Mouse (Mus musculus) heart, embryonic 16.5 days (tissue): ENCODE results near the gene Tmem94. TPM values are rescaled to one million over a fixed set of nuclear protein-coding genes. Genes with fewer than 3 reads are reported as not detected.
"Not testable (repeated sequence)": the region's sequence is repeated elsewhere in the genome, so short reads cannot be mapped to it uniquely, and the experiment has no call there.

Source experiments
- ATAC-seq: fragments of 200-750 bp; cut with Nextera tagmentation; replicated peaks from 2 replicates; pipeline ENCODE4 v1.8.0; 2017; ENCODE audit warnings: moderate number of reproducible peaks; ENCODE audit not compliant: insufficient read depth, low FRiP score; ENCODE audit errors: extremely low read depth
- H3K27ac ChIP-seq: fragments of 300-500 bp; sonication (generic); 2 replicates; pipeline ENCODE4 v1.5.1; 2014; ENCODE audit warnings: mild to moderate bottlenecking, low read length, control low read depth, moderate library complexity
- H3K27me3 ChIP-seq: fragments of 300-500 bp; sonication (generic); 2 replicates; pipeline ENCODE4 v1.6.1; 2014; ENCODE audit warnings: low read length, mixed read lengths; ENCODE audit not compliant: control insufficient read depth, insufficient read depth
- H3K36me3 ChIP-seq: fragments of 300-500 bp; sonication (generic); 2 replicates; pipeline ENCODE4 v1.6.1; 2014; ENCODE audit not compliant: control insufficient read depth, insufficient read depth
- H3K4me1 ChIP-seq: fragments of 300-500 bp; sonication (generic); 2 replicates; pipeline ENCODE4 v1.6.1; 2014; ENCODE audit warnings: low read length, mixed read lengths; ENCODE audit not compliant: control insufficient read depth, insufficient read depth
- H3K4me2 ChIP-seq: fragments of 300-500 bp; sonication (generic); 2 replicates; pipeline ENCODE4 v1.6.1; 2014; ENCODE audit warnings: low read depth, mild to moderate bottlenecking, control low read depth, low read length
- H3K4me3 ChIP-seq: fragments of 300-500 bp; sonication (generic); 2 replicates; pipeline ENCODE4 v1.5.1; 2014; ENCODE audit warnings: mild to moderate bottlenecking, control low read depth, low read length
- H3K9ac ChIP-seq: fragments of 300-500 bp; sonication (generic); 2 replicates; pipeline ENCODE4 v1.6.1; 2014; ENCODE audit warnings: low read length, control low read depth
- H3K9me3 ChIP-seq: fragments of 300-500 bp; sonication (generic); replicated peaks from 2 replicates; pipeline ENCODE4 v1.6.1; 2016; ENCODE audit warnings: low read length; ENCODE audit not compliant: control insufficient read depth
- WGBS: fragments of 180-500 bp; shearing (Covaris S2); extraction: QIAGEN DNeasy Blood & Tissue Kit; methylation state at CpG from one replicate; pipeline ENCODE4 v1.1.7; 2014; 5-methylcytosine and 5-hydroxymethylcytosine counted together
- polyA plus RNA-seq: library from polyadenylated mRNA; unstranded; fragments of >200 nt; fragmentation: Nextera tagmentation; extraction: Ambion mirVana; gene quantifications from 2 replicates; pipeline ENCODE4 v1.2.1, GENCODE M21; 2015

Gene Tmem94
- polyA plus RNA-seq, 1 experiment from 2014 or later, result 36.8 TPM

- Histone ChIP-seq H3K27me3 (no peaks in the 10 kb centered on the region), H3K4me3 (no peak overlapping the region), H3K9me3 (no peaks in the 10 kb centered on the region), H3K27ac (no peak overlapping the region), H3K9ac (no peak overlapping the region), H3K4me2 (no peak overlapping the region), H3K36me3 (no peaks in the 10 kb centered on the region), H3K4me1 (no peaks in the 10 kb centered on the region)
- 69% methylated on average over 4 of the region's 4 CpGs for WGBS
- ATAC-seq, result no peak
Measured at GRCm38 (mm10) chr11:115753485-115753884, 11.7 kb upstream of the Tmem94 start.

- not testable (repeated sequence) for H3K4me2 ChIP-seq, H3K4me3 ChIP-seq, H3K4me1 ChIP-seq, ATAC-seq, H3K27ac ChIP-seq, H3K9ac ChIP-seq, H3K36me3 ChIP-seq, H3K27me3 ChIP-seq, H3K9me3 ChIP-seq
- WGBS, result 90% methylated on average over 7 of the region's 7 CpGs
Measured at GRCm38 (mm10) chr11:115762176-115762575, 3.1 kb upstream of the Tmem94 start.

GRCm38 (mm10) chr11:115764698-115765097 lies 535 bp upstream of the Tmem94 start:
- H3K9ac ChIP-seq, result peak overlapping the region; percentile 74
- H3K36me3 ChIP-seq, result no peaks in the 10 kb centered on the region
- H3K9me3 ChIP-seq, result no peaks in the 10 kb centered on the region
- H3K27me3 ChIP-seq, result no peaks in the 10 kb centered on the region
- 32% methylated on average over 2 of the region's 2 CpGs for WGBS
- ATAC-seq, result no peak
- H3K27ac ChIP-seq, result peak overlapping the region; percentile 61
- peak overlapping the region; percentile 79 for H3K4me3 ChIP-seq
- H3K4me2 ChIP-seq, result peak overlapping the region; percentile 70
- H3K4me1 ChIP-seq, result peaks cover 22% of the 10 kb centered on the region

- WGBS, result under 1% methylated on average over 34 of the region's 34 CpGs
- Histone ChIP-seq H3K4me3 (peak overlapping the region; percentile 79), H3K27me3 (no peaks in the 10 kb centered on the region), H3K4me2 (peak overlapping the region; percentile 80), H3K27ac (peak overlapping the region; percentile 99), H3K9me3 (no peaks in the 10 kb centered on the region), H3K4me1 (peaks cover 28% of the 10 kb centered on the region), H3K9ac (peak overlapping the region; percentile 92), H3K36me3 (no peaks in the 10 kb centered on the region)
- peak; percentile 59 for ATAC-seq
Measured at GRCm38 (mm10) chr11:115765607-115766141, 441 bp downstream of the Tmem94 start.

GRCm38 (mm10) chr11:115766356-115766943 lies 1.2 kb downstream of the Tmem94 start:
- Histone ChIP-seq H3K9me3 (no peaks in the 10 kb centered on the region), H3K27me3 (no peaks in the 10 kb centered on the region), H3K4me1 (peaks cover 31% of the 10 kb centered on the region), H3K27ac (peak overlapping the region; percentile 99), H3K36me3 (no peaks in the 10 kb centered on the region), H3K9ac (peak overlapping the region; percentile 92), H3K4me3 (peak overlapping the region; percentile 79), H3K4me2 (peak overlapping the region; percentile 80)
- peak; percentile 47 for ATAC-seq
- 28% methylated on average over 13 of the region's 13 CpGs for WGBS

- Histone ChIP-seq H3K4me1 (peaks cover 31% of the 10 kb centered on the region), H3K27me3 (no peaks in the 10 kb centered on the region), H3K9ac (peak overlapping the region; percentile 92), H3K27ac (peak overlapping the region; percentile 99), H3K36me3 (no peaks in the 10 kb centered on the region), H3K4me2 (peak overlapping the region; percentile 80), H3K9me3 (no peaks in the 10 kb centered on the region), H3K4me3 (peak overlapping the region; percentile 79)
- ATAC-seq, result no peak
- 67% methylated on average over 8 of the region's 8 CpGs for WGBS
Measured at GRCm38 (mm10) chr11:115766981-115767380, 1.7 kb downstream of the Tmem94 start.

- Histone ChIP-seq H3K27ac (peak overlapping the region; percentile 85), H3K4me3 (no peak overlapping the region), H3K9me3 (no peaks in the 10 kb centered on the region), H3K27me3 (no peaks in the 10 kb centered on the region), H3K36me3 (peaks cover 4% of the 10 kb centered on the region; the same call in 1 of the 2 replicates), H3K4me2 (peak overlapping the region; percentile 51), H3K4me1 (peaks cover 31% of the 10 kb centered on the region), H3K9ac (peak overlapping the region; percentile 42; the same call in 1 of the 2 replicates)
- ATAC-seq, result no peak
- 72% methylated on average over 3 of the region's 3 CpGs for WGBS
Measured at GRCm38 (mm10) chr11:115768896-115769295, 3.7 kb downstream of the Tmem94 start.

GRCm38 (mm10) chr11:115774653-115775052 lies 9.4 kb downstream of the Tmem94 start:
- Histone ChIP-seq H3K4me3 (no peak overlapping the region), H3K36me3 (peaks cover 10% of the 10 kb centered on the region; the same call in 1 of the 2 replicates), H3K9me3 (no peaks in the 10 kb centered on the region), H3K4me1 (peaks cover 59% of the 10 kb centered on the region), H3K4me2 (no peak overlapping the region), H3K27me3 (no peaks in the 10 kb centered on the region), H3K27ac (0 out of 2 replicates have a peak overlapping the region, but pooled peaks have one; percentile 16), H3K9ac (no peak overlapping the region)
- ATAC-seq, result no peak
- WGBS, result 44% methylated on average over 4 of the region's 4 CpGs

GRCm38 (mm10) chr11:115775821-115776665 lies 10.8 kb downstream of the Tmem94 start:
- Histone ChIP-seq H3K27me3 (no peaks in the 10 kb centered on the region), H3K4me2 (peak overlapping the region; percentile 42), H3K9me3 (no peaks in the 10 kb centered on the region), H3K9ac (peak overlapping the region; percentile 49), H3K4me1 (peaks cover 63% of the 10 kb centered on the region), H3K36me3 (peaks cover 10% of the 10 kb centered on the region; the same call in 1 of the 2 replicates), H3K27ac (peak overlapping the region; percentile 79), H3K4me3 (peak overlapping the region; percentile 8; the same call in 1 of the 2 replicates)
- WGBS, result 35% methylated on average over 18 of the region's 18 CpGs
- no peak for ATAC-seq
